10 mouse cellular contexts compared by ENCODE assay signal in genomic region chr5:104158332-104159052, GRCm38 (mm10). TPM values are rescaled to one million over a fixed set of nuclear protein-coding genes. Genes with fewer than 3 reads are reported as not detected.
DNase-seq lines count a peak whose midpoint lies in the region; ATAC-seq and TF ChIP-seq lines count a peak whose summit lies in the region.
"Had no signal": no experiment of that assay in that cellular context is flagged by ENCODE, and none has a peak within 500 bp of the region (broad histone marks: within the 10 kb centered on the region; RNA-seq: fewer than 3 reads in every experiment).

No protein-coding gene starts in this region.

- no peak for TF ChIP-seq CTCF in left cerebral cortex, adult 2 months (IDR thresholded peaks at IDR 0.05)

- H3K4me3 ChIP-seq in left cerebral cortex, adult 2 months: no peak overlapping the region
- no peak overlapping the region for H3K4me3 ChIP-seq in forebrain, embryonic 10.5 days
- no peak overlapping the region for H3K4me3 ChIP-seq in liver, embryonic 12.5 days

- intact Hi-C loops in heart, postnatal 36 days (cut with DNase I): no loop called here
- intact Hi-C loops in left cerebral cortex, adult 2 months (cut with DNase I): no loop called here

- H3K9ac ChIP-seq in liver, embryonic 12.5 days: no peak overlapping the region

- no peaks in the 10 kb centered on the region for H3K9me3 ChIP-seq in forebrain, embryonic 10.5 days
- no peaks in the 10 kb centered on the region for H3K9me3 ChIP-seq in liver, embryonic 12.5 days (replicated peaks)

- H3K27me3 ChIP-seq in forebrain, embryonic 10.5 days (ENCODE audit: poor library complexity, severe bottlenecking): no peaks in the 10 kb centered on the region
- no peaks in the 10 kb centered on the region for H3K27me3 ChIP-seq in liver, embryonic 12.5 days (replicated peaks)

- peak; percentile 19 for DNase-seq in heart, adult 8-10 months (ENCODE audit: low spot score)
- DNase-seq in heart, postnatal 36 days: no peak
- peak; percentile 40 for DNase-seq in adrenal gland, postnatal 10 days
- DNase-seq in frontal cortex, postnatal 14 days (ENCODE audit: low spot score in 2 of 2): peak; percentile 28 to 37
- DNase-seq in left cerebral cortex, adult 2 months (ENCODE audit: extremely low spot score in 1 of 2, low spot score in 2 of 2): peak; percentile 24 to 45
- DNase-seq in thymus, postnatal 25 days: no peak
- DNase-seq in forebrain, embryonic 10.5 days (ENCODE audit: extremely low spot score, low spot score): no peak

- H3K36me3 ChIP-seq in forebrain, embryonic 10.5 days (replicated peaks): no peaks in the 10 kb centered on the region
- H3K36me3 ChIP-seq in liver, embryonic 12.5 days: no peaks in the 10 kb centered on the region

- no peaks in the 10 kb centered on the region for H3K4me1 ChIP-seq in forebrain, embryonic 10.5 days
- H3K4me1 ChIP-seq in liver, embryonic 12.5 days: no peaks in the 10 kb centered on the region

- no peak overlapping the region for H3K4me2 ChIP-seq in liver, embryonic 12.5 days

- 92% methylated on average over 7 of the region's 7 CpGs for WGBS in forebrain, embryonic 10.5 days
- WGBS in liver, embryonic 12.5 days (ENCODE audit: insufficient replicate concordance): 56% methylated on average over 7 of the region's 7 CpGs

- H3K27ac ChIP-seq in left cerebral cortex, adult 2 months: peak overlapping the region; percentile 62
- no peak overlapping the region for H3K27ac ChIP-seq in forebrain, embryonic 10.5 days
- H3K27ac ChIP-seq in liver, embryonic 12.5 days: no peak overlapping the region

- no peak for ATAC-seq in liver, embryonic 12.5 days

RNA-seq across cellular contexts. Expression of gene Dspp, which starts 12.0 kb away (rescaled TPM):
- total RNA-seq in heart, adult 8-10 months (2022): not detected
- not detected for total RNA-seq in heart, postnatal 36 days (2021)
- total RNA-seq in adrenal gland, postnatal 10 days (2021): not detected
- under 1 TPM; 0.07 to 0.09 TPM for total RNA-seq in left cerebral cortex, adult 2 months (2021)
- polyA plus RNA-seq in forebrain, embryonic 10.5 days (2016; fragmentation: Nextera tagmentation; extraction: Ambion mirVana): not detected in 2 replicates
- not detected in 2 replicates for polyA plus RNA-seq in liver, embryonic 12.5 days (2016; fragmentation: Nextera tagmentation; extraction: Ambion mirVana)
- polyA plus RNA-seq: heart, postnatal 0 days; liver, embryonic 16.5 days had no signal

RNA-seq across cellular contexts. Expression of gene Dmp1, which starts 43.9 kb away (rescaled TPM):
- total RNA-seq in heart, adult 8-10 months (2022): not detected
- not detected for total RNA-seq in heart, postnatal 36 days (2021)
- 1 to 10 TPM in 1 of 2 experiments, under 1 TPM in 1; 0.18 to 8.6 TPM for total RNA-seq in adrenal gland, postnatal 10 days (2021)
- total RNA-seq in left cerebral cortex, adult 2 months (2021): 1 to 10 TPM; 6.0 to 6.8 TPM
- polyA plus RNA-seq in forebrain, embryonic 10.5 days (2016; fragmentation: Nextera tagmentation; extraction: Ambion mirVana): 0.17 and 0.26 TPM in 2 replicates
- 0.05 TPM in 1 of 2 replicates, not detected in the other for polyA plus RNA-seq in liver, embryonic 12.5 days (2016; fragmentation: Nextera tagmentation; extraction: Ambion mirVana)
- polyA plus RNA-seq: liver, embryonic 16.5 days had no signal

RNA-seq across cellular contexts. Expression of gene Sparcl1, which starts 45.0 kb away (rescaled TPM):
- 100 to 1,000 TPM; 165 to 223 (median 203) TPM for total RNA-seq in heart, adult 8-10 months (2022)
- 100 to 1,000 TPM; 218 to 246 TPM for total RNA-seq in heart, postnatal 36 days (2021)
- total RNA-seq in adrenal gland, postnatal 10 days (2021): 100 to 1,000 TPM; 142 to 154 TPM
- 1,000 to 10,000 TPM; 1,525 to 1,546 TPM for total RNA-seq in left cerebral cortex, adult 2 months (2021)
- 13.3 and 13.4 TPM in 2 replicates for polyA plus RNA-seq in forebrain, embryonic 10.5 days (2016; fragmentation: Nextera tagmentation; extraction: Ambion mirVana)
- 3.0 and 3.8 TPM in 2 replicates for polyA plus RNA-seq in liver, embryonic 12.5 days (2016; fragmentation: Nextera tagmentation; extraction: Ambion mirVana)

Comparison
In these comparisons a context has a peak if more than half of its experiments do, and no peak if none do; other contexts are left out.
1. DNase-seq: peak in heart, adult 8-10 months (single experiment), adrenal gland, postnatal 10 days (single experiment), frontal cortex, postnatal 14 days (2 of 2) and left cerebral cortex, adult 2 months (2 of 2); none in heart, postnatal 36 days (0 of 2), thymus, postnatal 25 days (single experiment) and forebrain, embryonic 10.5 days (single experiment).
2. RNA of gene Sparcl1, which starts 45.0 kb away (total RNA-seq): 1,525 to 1,546 TPM in left cerebral cortex, adult 2 months; 218 to 246 TPM in heart, postnatal 36 days, 165 to 223 TPM in heart, adult 8-10 months and 142 to 154 TPM in adrenal gland, postnatal 10 days; every median in the first group is over 4 times any median in the second.